Mouse (Mus musculus) bone marrow, adult 2 months (tissue): Measurements from ENCODE around the gene Cacna2d3.

Experiments used
- CTCF ChIP-seq: fragments of 200-500 bp; IDR thresholded peaks from 2 replicates; pipeline ENCODE4 v1.5.1; 2011; ENCODE audit warnings: low read length, control low read depth; ENCODE audit not compliant: control insufficient read depth, insufficient read depth
- POLR2A ChIP-seq: fragments of 200-500 bp; IDR thresholded peaks from 2 replicates; pipeline ENCODE4 v1.6.1; 2011; ENCODE audit warnings: low read depth, mild to moderate bottlenecking, control low read depth, low read length, borderline replicate concordance; ENCODE audit not compliant: control insufficient read depth

DNA sequence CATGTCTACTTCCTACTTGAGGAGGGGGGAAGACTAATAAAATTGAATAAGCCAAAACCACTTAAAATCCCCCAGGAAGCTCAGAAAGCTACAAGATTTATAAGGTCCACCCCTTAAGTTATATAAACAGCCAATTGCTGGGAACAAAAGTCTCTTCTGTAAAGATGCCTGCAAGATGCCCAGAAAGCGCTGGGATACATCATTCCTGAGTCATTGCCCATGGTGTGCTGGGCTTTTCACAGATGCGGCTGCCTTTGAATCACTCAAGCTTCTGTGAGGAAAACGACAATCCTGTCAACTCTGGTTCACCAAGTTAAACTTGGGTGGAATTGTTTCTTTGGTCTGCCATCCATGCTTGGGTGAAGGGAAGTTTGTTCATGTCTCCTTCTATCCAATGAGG lies 165.5 kb downstream of the Cacna2d3 start:
- TF ChIP-seq CTCF (no peak), POLR2A (no peak)
